Mouse (Mus musculus): Measurements from ENCODE around the gene Fam13c. TPM values are rescaled to one million over a fixed set of nuclear protein-coding genes. Genes with fewer than 3 reads are reported as not detected.

Fam13c gene
- 17.2 and 18.5 TPM in 2 replicates for polyA plus RNA-seq (2016; fragmentation: Nextera tagmentation; extraction: Ambion mirVana)

DNA sequence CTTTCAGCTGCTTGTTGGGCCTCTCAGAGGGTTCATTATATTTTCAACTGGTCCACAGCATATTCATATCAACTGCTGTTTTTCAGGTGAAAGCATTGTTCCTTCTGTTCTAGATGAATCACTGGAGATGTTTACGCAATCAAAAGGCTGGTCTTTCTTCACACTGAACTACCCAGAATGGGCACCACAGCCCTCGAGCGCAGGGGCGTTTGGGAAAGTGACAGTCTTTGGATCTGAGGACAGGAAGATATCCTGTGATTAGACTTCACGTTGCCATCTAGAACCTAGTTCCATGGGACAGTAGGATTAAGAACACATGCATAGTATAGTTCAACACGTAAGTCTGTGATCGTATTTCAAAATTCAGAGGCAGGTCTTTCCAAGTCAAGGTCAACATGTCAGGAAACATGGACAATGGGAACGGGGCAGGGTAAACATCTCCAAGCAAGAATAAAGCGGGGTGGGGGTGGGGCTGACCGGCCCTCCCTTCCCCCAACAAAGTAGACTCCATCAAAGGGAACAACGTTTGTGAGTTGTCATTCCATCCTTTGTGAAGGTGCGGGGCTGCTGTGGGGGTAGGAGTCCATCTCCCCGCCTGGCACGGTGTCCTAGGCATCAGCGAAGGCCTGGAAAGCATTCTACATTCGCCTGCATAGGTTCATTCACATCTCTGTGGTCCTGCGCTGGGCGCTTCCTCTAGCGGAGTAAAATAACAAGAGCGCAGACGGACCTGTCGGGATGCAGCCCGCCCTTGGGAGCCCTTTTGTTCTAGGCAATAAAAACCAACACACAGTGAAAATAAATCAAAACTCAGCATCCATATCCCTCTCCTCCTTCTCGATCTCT, at the start of gene Fam13c:
Gene Fam13c (plus strand): TSS at position 806 of the 846 bp plus-strand sequence.
- Histone ChIP-seq H3K9me3 (no peaks in the 10 kb centered on the region), H3K36me3 (no peaks in the 10 kb centered on the region), H3K4me2 (replicated peaks) (peak within 1 kb of the TSS; percentile 79), H3K4me1 (peaks cover 33% of the 10 kb centered on the region), H3K9ac (peak within 1 kb of the TSS; percentile 69), H3K4me3 (peak within 1 kb of the TSS; percentile 59), H3K27ac (peak within 1 kb of the TSS; percentile 93), H3K27me3 (replicated peaks) (no peaks in the 10 kb centered on the region)
- peak; percentile 70 for ATAC-seq (ENCODE audit: low FRiP score, low read depth)
- WGBS, result 9% methylated on average over 24 of the region's 24 CpGs

DNA sequence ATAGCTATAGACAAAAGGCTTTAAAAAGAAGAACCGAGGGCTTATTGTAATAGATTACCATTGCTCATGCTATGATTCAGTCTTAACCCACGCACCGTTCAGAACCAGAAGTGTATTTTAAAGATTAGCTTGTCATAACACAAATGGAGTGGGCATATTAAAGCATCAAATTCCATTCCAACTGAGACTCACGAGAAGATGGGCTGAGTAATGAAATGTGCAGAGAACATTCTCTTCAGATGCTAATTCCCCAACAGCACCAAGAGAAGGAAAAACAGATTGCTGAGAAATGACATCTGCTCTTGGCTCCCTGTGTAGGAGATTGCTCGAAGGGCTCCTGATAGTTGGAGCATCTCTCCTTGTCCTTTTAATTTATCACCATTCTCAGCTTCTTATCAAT, 44.4 kb upstream of the Fam13c start:
- no peaks in the 10 kb centered on the region for H3K4me1 ChIP-seq
- H3K27me3 ChIP-seq (replicated peaks), result no peaks in the 10 kb centered on the region
- no peak overlapping the region for H3K27ac ChIP-seq
- H3K4me2 ChIP-seq (replicated peaks), result no peak overlapping the region
- no peak overlapping the region for H3K9ac ChIP-seq
- no peak for ATAC-seq (ENCODE audit: low FRiP score, low read depth)
- WGBS, result 91% methylated on average over 5 of the region's 5 CpGs
- no peaks in the 10 kb centered on the region for H3K36me3 ChIP-seq
- H3K4me3 ChIP-seq, result no peak overlapping the region
- H3K9me3 ChIP-seq, result peaks cover 25% of the 10 kb centered on the region

DNA sequence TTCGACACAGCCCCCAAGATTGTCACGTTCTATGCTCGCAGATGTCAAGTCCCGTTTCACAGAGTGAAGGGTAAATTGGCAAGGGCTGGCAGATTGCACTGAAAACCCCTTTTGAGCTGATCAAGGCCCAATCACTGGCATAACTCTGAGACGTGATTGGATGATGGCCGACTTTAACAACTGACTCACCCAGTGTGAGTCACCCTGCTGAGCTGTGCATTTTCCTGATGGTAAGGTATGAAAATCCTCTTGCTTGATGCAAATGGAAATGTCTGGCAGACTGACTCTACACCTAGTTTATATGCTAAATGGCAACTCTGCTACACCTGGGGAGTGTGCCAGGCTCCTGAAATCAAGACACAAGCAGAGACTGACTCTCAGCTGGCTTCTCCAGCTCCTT, 42.1 kb upstream of the Fam13c start:
- Histone ChIP-seq H3K36me3 (no peaks in the 10 kb centered on the region), H3K4me1 (no peaks in the 10 kb centered on the region), H3K4me2 (replicated peaks) (no peak overlapping the region), H3K4me3 (no peak overlapping the region), H3K27ac (no peak overlapping the region), H3K9me3 (peaks cover 15% of the 10 kb centered on the region), H3K27me3 (replicated peaks) (no peaks in the 10 kb centered on the region), H3K9ac (no peak overlapping the region)
- WGBS, result 91% methylated on average over 6 of the region's 6 CpGs
- ATAC-seq (ENCODE audit: low FRiP score, low read depth), result no peak

DNA sequence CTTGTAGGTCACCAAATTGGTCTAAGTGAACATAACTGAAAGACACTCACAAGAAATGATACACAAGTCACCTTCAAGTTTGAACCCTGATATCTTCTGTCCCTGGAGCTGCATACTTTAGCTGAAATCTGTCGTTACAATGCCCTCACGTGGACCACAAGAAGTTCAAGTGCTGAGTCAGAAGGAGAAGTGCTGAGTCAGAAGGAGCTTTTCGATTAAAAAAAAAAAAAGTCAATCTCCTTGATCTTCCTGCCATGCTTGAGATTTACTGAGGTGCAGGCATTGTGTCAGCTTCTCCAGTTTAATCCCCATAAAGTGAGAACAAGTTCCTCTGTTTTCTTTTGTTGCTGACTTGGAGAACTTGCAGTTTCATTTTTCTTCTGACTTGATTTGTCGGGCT, 38.3 kb upstream of the Fam13c start:
- no peaks in the 10 kb centered on the region for H3K27me3 ChIP-seq (replicated peaks)
- ATAC-seq (ENCODE audit: low FRiP score, low read depth), result no peak
- 89% methylated on average over 4 of the region's 4 CpGs for WGBS

DNA sequence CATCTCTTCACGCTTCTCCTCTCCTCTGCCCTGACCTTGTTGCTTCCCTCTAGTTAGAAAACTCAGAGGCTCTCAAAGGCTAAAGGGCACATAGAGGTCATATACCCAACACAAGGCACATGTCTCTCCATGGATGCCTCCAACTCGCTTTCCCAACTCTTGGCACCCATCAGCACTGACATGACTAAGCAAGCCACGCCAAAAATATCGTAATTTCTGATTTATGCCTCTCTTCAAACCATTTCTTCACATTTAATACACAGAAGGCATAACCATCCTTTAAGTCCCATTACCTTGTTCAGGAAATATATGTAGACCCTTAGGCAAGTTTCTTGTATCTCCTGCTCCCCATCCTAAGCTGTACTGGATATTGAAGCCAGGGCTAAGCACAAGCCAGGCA, 37.6 kb upstream of the Fam13c start:
- Histone ChIP-seq H3K9ac (no peak overlapping the region), H3K4me2 (replicated peaks) (no peak overlapping the region), H3K27me3 (replicated peaks) (no peaks in the 10 kb centered on the region), H3K4me3 (no peak overlapping the region), H3K9me3 (no peaks in the 10 kb centered on the region), H3K4me1 (no peaks in the 10 kb centered on the region), H3K36me3 (no peaks in the 10 kb centered on the region), H3K27ac (no peak overlapping the region)
- ATAC-seq (ENCODE audit: low FRiP score, low read depth), result no peak
- WGBS, result 89% methylated on average over 4 of the region's 4 CpGs

More for the DNA sequence above, 38.3 kb upstream of the Fam13c start:
- no peak overlapping the region for H3K27ac ChIP-seq
- no peak overlapping the region for H3K4me2 ChIP-seq (replicated peaks)
- no peaks in the 10 kb centered on the region for H3K9me3 ChIP-seq
- H3K36me3 ChIP-seq, result no peaks in the 10 kb centered on the region
- no peaks in the 10 kb centered on the region for H3K4me1 ChIP-seq
- no peak overlapping the region for H3K9ac ChIP-seq
- H3K4me3 ChIP-seq, result no peak overlapping the region

DNA sequence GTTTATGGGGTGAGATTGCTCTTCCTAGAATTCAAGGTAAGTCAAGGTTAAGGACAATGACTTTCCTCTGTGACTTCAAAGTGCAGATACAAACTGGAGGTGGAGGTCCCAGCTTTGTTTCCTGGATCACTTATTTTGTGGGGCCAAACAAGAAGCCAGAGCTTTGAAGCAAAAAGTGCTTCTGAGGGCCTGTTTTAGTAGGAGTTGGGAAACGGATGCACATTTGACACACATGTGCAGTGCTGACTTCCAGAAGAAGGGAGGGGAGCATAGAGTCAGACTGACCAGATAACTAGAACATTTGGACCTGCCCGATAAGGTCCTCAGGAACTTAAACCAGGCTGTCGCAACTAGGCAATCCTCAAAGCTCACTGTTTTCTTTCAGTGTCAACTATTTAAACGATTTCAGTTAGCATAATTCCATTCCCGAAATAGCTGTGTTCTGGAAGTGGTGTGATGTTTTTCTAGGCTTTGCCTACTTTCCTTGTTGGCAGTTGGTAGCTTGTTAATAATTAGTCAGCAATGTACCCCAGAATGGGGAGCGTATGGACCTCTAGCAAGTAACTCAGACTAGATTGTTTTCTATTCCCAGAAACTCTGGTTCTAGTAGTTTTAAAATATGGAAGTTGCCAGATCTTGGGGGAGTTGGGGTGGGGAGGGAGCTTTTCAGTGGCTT, 22.3 kb upstream of the Fam13c start:
- H3K27ac ChIP-seq, result no peak overlapping the region
- H3K4me3 ChIP-seq, result no peak overlapping the region
- H3K4me2 ChIP-seq (replicated peaks), result no peak overlapping the region
- WGBS, result 89% methylated on average over 6 of the region's 6 CpGs
- H3K9me3 ChIP-seq, result no peaks in the 10 kb centered on the region
- no peaks in the 10 kb centered on the region for H3K36me3 ChIP-seq
- no peaks in the 10 kb centered on the region for H3K27me3 ChIP-seq (replicated peaks)
- no peak for ATAC-seq (ENCODE audit: low FRiP score, low read depth)
- H3K4me1 ChIP-seq, result peaks cover 7% of the 10 kb centered on the region; the same call in 1 of the 2 replicates
- H3K9ac ChIP-seq, result no peak overlapping the region

DNA sequence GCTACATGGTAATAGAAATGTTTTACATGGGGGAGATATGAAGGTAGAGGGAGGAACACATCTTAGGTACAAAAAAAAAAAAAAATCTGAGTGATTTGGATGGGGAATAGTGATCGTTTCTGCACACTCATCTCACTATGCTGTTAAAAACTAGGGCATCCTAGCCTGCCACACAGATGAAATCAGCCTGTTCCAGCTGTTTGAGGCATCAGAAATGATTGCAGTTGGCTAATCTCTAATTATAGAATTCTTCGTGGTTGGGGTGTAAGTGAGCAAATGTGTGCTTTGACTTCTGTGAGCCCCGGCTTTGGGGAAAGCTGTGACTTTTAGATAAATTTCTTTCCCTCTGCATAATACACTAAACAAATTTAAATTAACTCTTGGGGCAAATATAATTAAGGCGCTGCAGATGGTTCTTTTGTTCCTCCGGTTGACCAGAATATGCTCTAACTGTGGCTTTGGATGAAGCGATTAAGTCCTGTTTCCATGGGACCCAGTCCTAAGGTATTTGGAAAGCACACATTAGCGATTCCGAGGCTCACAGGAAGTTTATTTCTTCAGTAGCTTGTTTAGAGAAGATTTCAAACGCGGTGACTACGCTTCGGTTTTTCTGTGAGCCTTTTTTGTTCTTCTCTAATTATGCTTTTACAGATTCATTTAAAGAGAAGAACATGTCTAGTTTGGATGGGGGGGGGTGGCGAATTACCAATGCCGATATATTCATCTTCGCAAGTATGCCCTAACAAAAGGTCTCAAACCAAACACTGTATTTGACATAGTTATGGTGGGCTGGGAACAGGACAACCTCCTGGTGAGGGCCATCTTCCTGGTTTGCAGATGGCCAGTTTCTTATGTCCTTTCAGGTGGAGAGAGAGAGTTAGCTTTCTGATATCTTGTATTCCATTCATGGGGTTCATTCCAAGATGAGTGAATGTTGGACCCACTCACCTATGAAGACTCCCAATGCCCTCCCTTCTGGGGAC, 20.7 kb upstream of the Fam13c start:
- no peak overlapping the region for H3K27ac ChIP-seq
- no peaks in the 10 kb centered on the region for H3K9me3 ChIP-seq
- no peaks in the 10 kb centered on the region for H3K27me3 ChIP-seq (replicated peaks)
- no peak overlapping the region for H3K4me3 ChIP-seq
- H3K4me1 ChIP-seq, result peaks cover 7% of the 10 kb centered on the region; the same call in 1 of the 2 replicates
- peak; percentile 65; the same call in 1 of the 2 replicates for ATAC-seq (ENCODE audit: low FRiP score, low read depth)
- no peak overlapping the region for H3K4me2 ChIP-seq (replicated peaks)
- H3K9ac ChIP-seq, result no peak overlapping the region
- WGBS, result 59% methylated on average over 15 of the region's 15 CpGs
- no peaks in the 10 kb centered on the region for H3K36me3 ChIP-seq

DNA sequence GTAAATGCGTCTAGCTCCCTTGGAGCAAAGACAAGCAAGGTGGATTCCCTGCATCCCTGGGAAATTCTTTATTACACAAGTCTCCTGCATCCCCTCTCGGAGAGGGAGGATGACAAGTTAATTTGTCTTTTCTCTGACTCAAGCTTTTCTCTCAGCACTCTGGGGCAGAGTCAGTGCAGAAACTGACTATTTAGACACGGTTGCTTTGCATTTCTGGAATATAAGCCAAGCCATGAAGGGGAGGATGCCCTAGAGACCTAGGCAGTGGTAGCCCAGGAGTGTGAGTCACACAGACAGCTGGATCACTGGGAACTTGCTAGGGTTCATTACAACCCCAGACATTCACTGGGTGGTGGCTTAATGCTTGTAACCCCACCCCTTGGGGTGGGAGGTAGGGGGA, 13.9 kb upstream of the Fam13c start:
- Histone ChIP-seq H3K4me3 (no peak overlapping the region), H3K4me2 (replicated peaks) (no peak overlapping the region), H3K9me3 (no peaks in the 10 kb centered on the region), H3K9ac (no peak overlapping the region), H3K36me3 (no peaks in the 10 kb centered on the region), H3K27me3 (replicated peaks) (no peaks in the 10 kb centered on the region), H3K27ac (no peak overlapping the region), H3K4me1 (no peaks in the 10 kb centered on the region)
- ATAC-seq (ENCODE audit: low FRiP score, low read depth), result no peak
- WGBS, result 62% methylated on average over 3 of the region's 3 CpGs

DNA sequence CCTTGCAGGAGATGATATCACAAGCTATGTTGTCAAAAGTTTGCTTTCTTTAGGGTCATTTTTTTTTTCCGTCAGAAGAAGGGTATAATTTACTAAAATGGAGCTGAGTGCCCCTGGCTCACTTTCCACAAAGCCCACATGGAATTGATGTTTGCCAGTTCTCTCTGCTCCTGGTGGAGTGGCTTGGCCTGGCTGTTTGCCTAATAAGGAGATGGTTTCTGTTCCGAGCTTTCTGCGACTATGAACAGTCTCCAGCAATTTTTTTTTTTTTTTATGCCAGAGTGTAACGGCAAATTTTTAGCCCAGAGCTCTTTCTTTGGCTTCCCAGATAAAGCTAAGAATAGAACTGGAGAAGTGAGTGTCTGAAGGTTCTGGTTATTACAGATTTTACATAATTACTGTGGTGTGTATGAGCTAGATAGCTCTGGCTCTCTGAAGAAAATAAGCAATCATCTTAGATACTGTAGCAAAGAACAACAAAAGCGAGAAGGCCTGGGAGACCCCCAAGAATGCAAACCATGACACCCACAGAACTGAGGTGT, 12.1 kb upstream of the Fam13c start:
- H3K4me2 ChIP-seq (replicated peaks), result no peak overlapping the region
- no peak overlapping the region for H3K9ac ChIP-seq
- H3K4me1 ChIP-seq, result no peaks in the 10 kb centered on the region
- H3K4me3 ChIP-seq, result no peak overlapping the region
- H3K27ac ChIP-seq, result no peak overlapping the region
- H3K27me3 ChIP-seq (replicated peaks), result no peaks in the 10 kb centered on the region
- no peaks in the 10 kb centered on the region for H3K36me3 ChIP-seq
- no peaks in the 10 kb centered on the region for H3K9me3 ChIP-seq
- WGBS, result 94% methylated on average over 5 of the region's 5 CpGs
- ATAC-seq (ENCODE audit: low FRiP score, low read depth), result no peak

DNA sequence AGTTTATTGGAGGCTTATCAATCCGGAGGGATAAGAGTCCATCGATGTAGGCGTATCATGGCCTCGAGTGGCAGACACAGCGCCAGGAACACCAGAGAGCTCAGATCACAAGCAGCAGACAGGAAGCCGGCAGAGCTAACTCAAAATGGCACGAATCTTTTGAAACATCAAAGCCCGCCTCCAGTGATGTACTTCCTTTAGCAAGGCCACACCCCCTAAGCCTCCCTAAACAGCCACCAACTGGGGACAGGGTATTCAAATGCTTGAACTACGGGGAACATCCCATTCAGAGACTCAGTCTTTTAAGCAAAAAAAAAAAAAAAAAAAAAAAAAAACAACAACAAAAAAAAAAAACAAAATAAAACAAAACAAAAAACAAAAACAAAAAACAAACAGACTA, 10.9 kb upstream of the Fam13c start:
- H3K9me3 ChIP-seq, result no peaks in the 10 kb centered on the region
- 94% methylated on average over 9 of the region's 9 CpGs for WGBS
- H3K36me3 ChIP-seq, result no peaks in the 10 kb centered on the region
- no peak overlapping the region for H3K9ac ChIP-seq
- H3K27ac ChIP-seq, result no peak overlapping the region
- no peaks in the 10 kb centered on the region for H3K27me3 ChIP-seq (replicated peaks)
- H3K4me1 ChIP-seq, result no peaks in the 10 kb centered on the region
- no peak overlapping the region for H3K4me3 ChIP-seq
- H3K4me2 ChIP-seq (replicated peaks), result no peak overlapping the region
- ATAC-seq (ENCODE audit: low FRiP score, low read depth), result no peak

DNA sequence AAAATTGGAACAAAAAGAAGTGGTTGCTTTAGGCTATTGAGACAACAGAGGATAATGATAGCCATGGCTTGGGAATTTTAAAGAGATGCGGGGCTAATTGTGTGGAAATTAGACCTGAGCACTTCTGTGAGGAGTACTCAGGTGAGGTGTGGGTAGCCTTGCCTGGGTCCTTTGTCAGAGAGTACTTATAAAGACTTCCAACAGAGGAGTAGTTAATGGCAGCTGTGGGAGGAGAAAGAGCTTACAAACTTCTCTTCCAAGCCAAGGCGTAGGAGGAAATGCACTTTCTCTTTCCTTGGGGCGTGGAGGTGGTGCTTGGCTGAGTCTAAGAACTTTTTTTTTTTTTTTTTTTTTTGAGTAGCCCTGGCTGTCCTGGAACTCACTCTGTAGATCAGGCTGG, 6.9 kb upstream of the Fam13c start:
- no peaks in the 10 kb centered on the region for H3K4me1 ChIP-seq
- H3K4me2 ChIP-seq (replicated peaks), result no peak overlapping the region
- no peak overlapping the region for H3K9ac ChIP-seq
- H3K36me3 ChIP-seq, result no peaks in the 10 kb centered on the region
- no peaks in the 10 kb centered on the region for H3K9me3 ChIP-seq
- no peaks in the 10 kb centered on the region for H3K27me3 ChIP-seq (replicated peaks)
- no peak for ATAC-seq (ENCODE audit: low FRiP score, low read depth)
- H3K4me3 ChIP-seq, result no peak overlapping the region
- no peak overlapping the region for H3K27ac ChIP-seq
- 91% methylated on average over 3 of the region's 3 CpGs for WGBS
